Comparison of ENCODE assay signal across 18 mouse cellular contexts in genomic region chr8:46140376-46141120, GRCm38 (mm10). TPM values are rescaled to one million over a fixed set of nuclear protein-coding genes. Genes with fewer than 3 reads are reported as not detected.
DNase-seq lines count a peak whose midpoint lies in the region; TF ChIP-seq lines count a peak whose summit lies in the region.
"Had no signal": no experiment of that assay in that cellular context is flagged by ENCODE, and none has a peak within 500 bp of the region (broad histone marks: within the 10 kb centered on the region; RNA-seq: fewer than 3 reads in every experiment).

No protein-coding gene starts in this region.

- H3K4me3 ChIP-seq in layer of hippocampus, adult 2 months = no peak overlapping the region
- H3K4me3 ChIP-seq: limb, embryonic 13.5 days; midbrain, embryonic 13.5 days; myocyte; neural tube, embryonic 15.5 days; stomach, embryonic 15.5 days had no signal

- peak overlapping the region; percentile 11; the same call in 1 of the 2 replicates for H3K27ac ChIP-seq in layer of hippocampus, adult 2 months
- H3K27ac ChIP-seq: hindbrain, postnatal 0 days; limb, embryonic 13.5 days; liver, embryonic 14.5 days; midbrain, embryonic 13.5 days; neural tube, embryonic 15.5 days; stomach, embryonic 15.5 days had no signal

- no peak for TF ChIP-seq CTCF in layer of hippocampus, adult 2 months (conservative IDR thresholded peaks at IDR 0.05)

- peak; percentile 17 to 32 for DNase-seq in cerebellum, postnatal 36 days
- no peak for DNase-seq in cerebellum, postnatal 4 days (ENCODE audit: low spot score in 2 of 2)
- no peak for DNase-seq in layer of hippocampus, adult 2 months (ENCODE audit: low spot score in 2 of 2)
- DNase-seq in layer of hippocampus, postnatal 25 days (ENCODE audit: extremely low spot score in 1 of 2, low spot score in 1 of 2) = no peak
- peak; percentile 42 for DNase-seq in brain, adult 2 months (ENCODE audit: low read depth, low spot score)
- no peak for DNase-seq in lung, postnatal 4 days
- DNase-seq in adrenal gland, postnatal 4 days (ENCODE audit: low spot score in 2 of 2) = no peak
- DNase-seq: adrenal gland, adult 8-10 months; layer of hippocampus, postnatal 36 days; spleen, adult 18-20 months; thymus, adult 18-20 months had no signal

RNA-seq across cellular contexts. Expression of gene Cfap97, which starts 11.0 kb away (rescaled TPM):
- total RNA-seq in layer of hippocampus, adult 2 months (2021) = 10 to 100 TPM; 25.2 to 26.2 TPM
- total RNA-seq in layer of hippocampus, postnatal 25 days (2021) = 10 to 100 TPM; 21.6 to 24.3 TPM
- 10 to 100 TPM; 24.4 to 26.8 TPM for total RNA-seq in adrenal gland, postnatal 4 days (2021)

RNA-seq across cellular contexts. Expression of gene Snx25, which starts 11.4 kb away (rescaled TPM):
- total RNA-seq in layer of hippocampus, adult 2 months (2021) = 10 to 100 TPM; 41.8 to 45.3 TPM
- total RNA-seq in layer of hippocampus, postnatal 25 days (2021) = 10 to 100 TPM; 44.1 to 45.8 TPM
- 10 to 100 TPM; 19.2 to 20.6 TPM for total RNA-seq in adrenal gland, postnatal 4 days (2021)

Comparison
In these comparisons a context has a peak if more than half of its experiments do, and no peak if none do; other contexts are left out.
1. DNase-seq: peak in cerebellum, postnatal 36 days (2 of 2) and brain, adult 2 months (single experiment); none in cerebellum, postnatal 4 days (0 of 2), layer of hippocampus, adult 2 months (0 of 2), layer of hippocampus, postnatal 25 days (0 of 2), lung, postnatal 4 days (0 of 2) and adrenal gland, postnatal 4 days (0 of 2).